Comparison of ENCODE assay signal across 9 mouse cellular contexts in genomic region chrX:106603386-106603785, GRCm38 (mm10). TPM values are rescaled to one million over a fixed set of nuclear protein-coding genes. Genes with fewer than 3 reads are reported as not detected.
A peak's percentile ranks its signal among the peaks of the same experiment; 100 is the strongest.
DNase-seq lines count a peak whose midpoint lies in the region; ATAC-seq and TF ChIP-seq lines count a peak whose summit lies in the region.
"Had no signal": no experiment of that assay in that cellular context is flagged by ENCODE, and none has a peak within 500 bp of the region (broad histone marks: within the 10 kb centered on the region; RNA-seq: fewer than 3 reads in every experiment).

TSS of gene Cysltr1 (minus strand) at chrX:106603679.

- TF ChIP-seq CTCF in small intestine, adult 2 months (IDR thresholded peaks at IDR 0.05; ENCODE audit: extremely low read depth, insufficient read length, insufficient replicate concordance, low read depth, low read length), result no peak

- peak within 1 kb of the TSS; percentile 35 for H3K4me2 ChIP-seq in hindbrain, embryonic 15.5 days
- H3K4me2 ChIP-seq: liver, embryonic 15.5 days had no signal

- no peak within 1 kb of the TSS for H3K9ac ChIP-seq in hindbrain, embryonic 15.5 days
- H3K9ac ChIP-seq: liver, embryonic 15.5 days had no signal

- peak within 1 kb of the TSS; percentile 29; the same call in 1 of the 2 replicates for H3K4me3 ChIP-seq in embryonic facial prominence, embryonic 10.5 days
- H3K4me3 ChIP-seq in hindbrain, embryonic 15.5 days, result no peak within 1 kb of the TSS
- peak within 1 kb of the TSS; percentile 57 for H3K4me3 ChIP-seq in small intestine, adult 2 months (ENCODE audit: low read depth, low read length)
- H3K4me3 ChIP-seq: liver, embryonic 15.5 days had no signal

- DNase-seq in kidney, adult 18-20 months, result peak; percentile 2
- DNase-seq in kidney, postnatal 14 days, result no peak
- DNase-seq in embryonic facial prominence, embryonic 10.5 days (ENCODE audit: low spot score), result peak; percentile 9
- peak; percentile 4 to 15 for DNase-seq in lung, adult 18-20 months
- no peak for DNase-seq in right cerebral cortex, adult 18-20 months
- DNase-seq in urinary bladder, postnatal 4 days (ENCODE audit: low spot score in 2 of 2), result no peak

- no peaks in the 10 kb centered on the region for H3K9me3 ChIP-seq in embryonic facial prominence, embryonic 10.5 days
- H3K9me3 ChIP-seq in hindbrain, embryonic 15.5 days, result no peaks in the 10 kb centered on the region
- H3K9me3 ChIP-seq: liver, embryonic 15.5 days had no signal

- H3K4me1 ChIP-seq in embryonic facial prominence, embryonic 10.5 days, result peaks cover 6% of the 10 kb centered on the region
- no peaks in the 10 kb centered on the region for H3K4me1 ChIP-seq in hindbrain, embryonic 15.5 days (replicated peaks)
- no peaks in the 10 kb centered on the region for H3K4me1 ChIP-seq in small intestine, adult 2 months (ENCODE audit: control insufficient read depth, insufficient read depth, insufficient read length, low read length)
- H3K4me1 ChIP-seq: liver, embryonic 15.5 days had no signal

- H3K36me3 ChIP-seq in embryonic facial prominence, embryonic 10.5 days (replicated peaks), result no peaks in the 10 kb centered on the region
- no peaks in the 10 kb centered on the region for H3K36me3 ChIP-seq in hindbrain, embryonic 15.5 days
- no peaks in the 10 kb centered on the region for H3K36me3 ChIP-seq in small intestine, adult 2 months (ENCODE audit: control insufficient read depth, insufficient read depth, low read length)
- H3K36me3 ChIP-seq: liver, embryonic 15.5 days had no signal

- ATAC-seq in hindbrain, embryonic 15.5 days (ENCODE audit: low FRiP score, low read depth), result no peak

- peaks cover 42% of the 10 kb centered on the region for H3K27me3 ChIP-seq in embryonic facial prominence, embryonic 10.5 days (replicated peaks; ENCODE audit: low read depth, poor library complexity, severe bottlenecking)
- no peaks in the 10 kb centered on the region for H3K27me3 ChIP-seq in hindbrain, embryonic 15.5 days
- H3K27me3 ChIP-seq in small intestine, adult 2 months (ENCODE audit: control insufficient read depth, insufficient read depth, low read length), result no peaks in the 10 kb centered on the region
- H3K27me3 ChIP-seq: liver, embryonic 15.5 days had no signal

- 25% methylated on average over 6 of the region's 6 CpGs for WGBS in embryonic facial prominence, embryonic 10.5 days
- WGBS in hindbrain, embryonic 15.5 days, result 34% methylated on average over 6 of the region's 6 CpGs
- 8% methylated on average over 6 of the region's 6 CpGs for WGBS in small intestine, adult 2 months

- no peak for TF ChIP-seq POLR2A in small intestine, adult 2 months (IDR thresholded peaks at IDR 0.05; ENCODE audit: low read depth, low read length)

- peak within 1 kb of the TSS; percentile 48 for H3K27ac ChIP-seq in embryonic facial prominence, embryonic 10.5 days (replicated peaks)
- no peak within 1 kb of the TSS for H3K27ac ChIP-seq in hindbrain, embryonic 15.5 days (replicated peaks)
- H3K27ac ChIP-seq in small intestine, adult 2 months (ENCODE audit: insufficient read depth, low read depth, low read length), result peak within 1 kb of the TSS; percentile 42; the same call in 1 of the 2 replicates
- H3K27ac ChIP-seq: liver, embryonic 15.5 days had no signal

RNA-seq across cellular contexts. Expression of gene Cysltr1, which starts in this region (rescaled TPM):
- polyA plus RNA-seq in embryonic facial prominence, embryonic 10.5 days (2016; fragmentation: Nextera tagmentation; extraction: Ambion mirVana), result 1.7 and 2.1 TPM in 2 replicates
- 0.54 TPM in 2 replicates for polyA plus RNA-seq in hindbrain, embryonic 15.5 days (2015; fragmentation: Nextera tagmentation; extraction: Ambion mirVana)
- 0.18 and 0.49 TPM in 2 replicates for polyA plus RNA-seq in small intestine, adult 2 months (2012; rRNA removed)

Comparison
In these comparisons a context has a peak if more than half of its experiments do, and no peak if none do; other contexts are left out.
1. DNase-seq: peak in kidney, adult 18-20 months (single experiment), embryonic facial prominence, embryonic 10.5 days (single experiment) and lung, adult 18-20 months (2 of 2); none in kidney, postnatal 14 days (single experiment), right cerebral cortex, adult 18-20 months (single experiment) and urinary bladder, postnatal 4 days (0 of 2).